ENCODE assay signal across 19 mouse cellular contexts in the genomic region with DNA sequence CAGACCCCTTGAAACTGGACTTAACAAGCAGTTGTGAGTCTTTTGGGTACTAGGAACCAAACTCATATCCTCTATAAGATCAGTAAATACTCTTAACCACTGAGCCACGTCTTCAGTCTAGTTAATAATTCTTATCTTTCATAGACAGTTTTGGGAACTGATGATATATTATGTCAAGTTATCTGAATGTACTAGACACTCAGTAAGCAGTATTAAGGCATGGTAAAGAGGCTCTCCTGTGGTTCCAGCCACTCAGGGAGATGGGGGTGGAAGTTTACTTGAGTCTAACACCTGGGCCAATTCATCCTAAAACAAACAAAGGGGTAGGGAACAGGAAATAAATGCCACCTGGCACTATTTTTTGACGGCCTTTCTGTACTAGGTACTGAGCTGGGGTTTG.
DNase-seq lines count a peak whose midpoint lies in the region; ATAC-seq and TF ChIP-seq lines count a peak whose summit lies in the region.
"Had no signal": no experiment of that assay in that cellular context is flagged by ENCODE, and none has a peak within 500 bp of the region (broad histone marks: within the 10 kb centered on the region; RNA-seq: fewer than 3 reads in every experiment).

No protein-coding gene starts in this region.

- H3K36me3 ChIP-seq in liver, embryonic 11.5 days (ENCODE audit: control insufficient read depth, insufficient read depth, low read length) = no peaks in the 10 kb centered on the region
- no peaks in the 10 kb centered on the region for H3K36me3 ChIP-seq in liver, postnatal 0 days (replicated peaks; ENCODE audit: insufficient read depth, low read length)
- H3K36me3 ChIP-seq in MEL (ENCODE audit: control insufficient read depth in 1 of 2, insufficient read depth in 2 of 2, low read length in 2 of 2) = peaks cover 9 to 20% of the 10 kb centered on the region in 2 experiments
- no peaks in the 10 kb centered on the region for H3K36me3 ChIP-seq in forebrain, embryonic 12.5 days (replicated peaks)
- H3K36me3 ChIP-seq: embryonic facial prominence, embryonic 10.5 days; embryonic facial prominence, embryonic 12.5 days had no signal

- no peak for TF ChIP-seq EP300 in liver, postnatal 0 days (IDR thresholded peaks at IDR 0.05; ENCODE audit: low read depth)
- TF ChIP-seq EP300 in MEL (IDR thresholded peaks at IDR 0.05; ENCODE audit: low read depth in 1 of 2, low read length in 2 of 2) = peak; percentile 57 to 66

- no peaks in the 10 kb centered on the region for H3K27me3 ChIP-seq in liver, embryonic 11.5 days (replicated peaks; ENCODE audit: control insufficient read depth, insufficient read depth, low read length)
- no peaks in the 10 kb centered on the region for H3K27me3 ChIP-seq in liver, postnatal 0 days (ENCODE audit: insufficient read depth, low read length)
- no peaks in the 10 kb centered on the region for H3K27me3 ChIP-seq in MEL (ENCODE audit: control insufficient read depth in 1 of 2, insufficient read depth in 2 of 2, low read length in 2 of 2)
- H3K27me3 ChIP-seq in forebrain, embryonic 12.5 days = no peaks in the 10 kb centered on the region
- H3K27me3 ChIP-seq: embryonic facial prominence, embryonic 12.5 days had no signal

- H3K27ac ChIP-seq in liver, embryonic 11.5 days (ENCODE audit: low read depth, low read length) = no peak overlapping the region
- no peak overlapping the region for H3K27ac ChIP-seq in liver, postnatal 0 days (ENCODE audit: low read depth)
- H3K27ac ChIP-seq in MEL (ENCODE audit: control insufficient read depth, low read depth, low read length) = no peak overlapping the region
- no peak overlapping the region for H3K27ac ChIP-seq in forebrain, embryonic 12.5 days
- H3K27ac ChIP-seq: embryonic facial prominence, embryonic 10.5 days; embryonic facial prominence, embryonic 12.5 days had no signal

- H3K4me3 ChIP-seq in liver, embryonic 11.5 days (ENCODE audit: low read depth, low read length) = no peak overlapping the region
- H3K4me3 ChIP-seq in liver, postnatal 0 days (ENCODE audit: low read depth, low read length) = no peak overlapping the region
- H3K4me3 ChIP-seq in MEL (ENCODE audit: control insufficient read depth in 1 of 2, insufficient read depth in 1 of 2, low read depth in 2 of 2, low read length in 2 of 2) = no peak overlapping the region
- no peak overlapping the region for H3K4me3 ChIP-seq in forebrain, embryonic 12.5 days (replicated peaks)
- H3K4me3 ChIP-seq: embryonic facial prominence, embryonic 10.5 days; embryonic facial prominence, embryonic 12.5 days had no signal

- no peak for DNase-seq in liver, embryonic 11.5 days (ENCODE audit: low spot score)
- DNase-seq in liver, postnatal 0 days = no peak
- peak; percentile 23 for DNase-seq in A20 (ENCODE audit: low read depth, low spot score)
- DNase-seq in MEL (ENCODE audit: low read depth, low spot score) = no peak
- no peak for DNase-seq in kidney, postnatal 14 days
- DNase-seq: adrenal gland, adult 2 months; adrenal gland, postnatal 14 days; adrenal gland, postnatal 36 days; cerebellum, adult 11-12 months; cerebellum, adult 2 months; cerebellum, adult 9-10 months; cerebellum, postnatal 10 days; cerebellum, postnatal 25 days had no signal

- H3K4me1 ChIP-seq in liver, embryonic 11.5 days (replicated peaks; ENCODE audit: control insufficient read depth, insufficient read depth, low read length) = no peaks in the 10 kb centered on the region
- no peaks in the 10 kb centered on the region for H3K4me1 ChIP-seq in liver, postnatal 0 days (ENCODE audit: insufficient read depth)
- peaks cover 10 to 11% of the 10 kb centered on the region in 2 experiments for H3K4me1 ChIP-seq in MEL (ENCODE audit: control insufficient read depth in 1 of 2, insufficient read depth in 2 of 2, low read length in 2 of 2)
- no peaks in the 10 kb centered on the region for H3K4me1 ChIP-seq in forebrain, embryonic 12.5 days
- H3K4me1 ChIP-seq: embryonic facial prominence, embryonic 10.5 days; embryonic facial prominence, embryonic 12.5 days had no signal

- WGBS in liver, embryonic 11.5 days = 45% methylated on average over 2 of the region's 2 CpGs
- WGBS in liver, postnatal 0 days (ENCODE audit: insufficient replicate concordance) = 47% methylated on average over 2 of the region's 2 CpGs
- 81% methylated on average over 2 of the region's 2 CpGs for WGBS in forebrain, embryonic 12.5 days

- no peaks in the 10 kb centered on the region for H3K9me3 ChIP-seq in liver, embryonic 11.5 days (ENCODE audit: control insufficient read depth, low read length)
- H3K9me3 ChIP-seq in liver, postnatal 0 days (ENCODE audit: low read length) = no peaks in the 10 kb centered on the region
- no peaks in the 10 kb centered on the region for H3K9me3 ChIP-seq in MEL (replicated peaks; ENCODE audit: insufficient read depth, low read length)
- no peaks in the 10 kb centered on the region for H3K9me3 ChIP-seq in forebrain, embryonic 12.5 days
- H3K9me3 ChIP-seq: embryonic facial prominence, embryonic 10.5 days; embryonic facial prominence, embryonic 12.5 days had no signal

- H3K79me2 ChIP-seq in MEL (ENCODE audit: control insufficient read depth, insufficient read depth, low read length, poor library complexity) = no peaks in the 10 kb centered on the region; the same call in 1 of the 2 replicates

- TF ChIP-seq POLR2A in MEL (IDR thresholded peaks at IDR 0.05; ENCODE audit: control insufficient read depth in 1 of 2, insufficient read depth in 1 of 2, low read depth in 1 of 2, low read length in 2 of 2, poor library complexity in 1 of 2) = no peak

- no peak for TF ChIP-seq RAD21 in MEL (IDR thresholded peaks at IDR 0.05; ENCODE audit: low read depth, low read length)

- no peak overlapping the region for H3K9ac ChIP-seq in liver, embryonic 11.5 days (ENCODE audit: low read depth, low read length)
- H3K9ac ChIP-seq in liver, postnatal 0 days (replicated peaks) = no peak overlapping the region
- H3K9ac ChIP-seq in MEL (ENCODE audit: control insufficient read depth, low read depth, low read length, poor library complexity, severe bottlenecking) = no peak overlapping the region
- no peak overlapping the region for H3K9ac ChIP-seq in forebrain, embryonic 12.5 days
- H3K9ac ChIP-seq: embryonic facial prominence, embryonic 12.5 days had no signal

- TF ChIP-seq CTCF in liver, postnatal 0 days (IDR thresholded peaks at IDR 0.05; ENCODE audit: low read depth) = no peak
- TF ChIP-seq CTCF in MEL (IDR thresholded peaks at IDR 0.05 in 2 of 3, conservative IDR thresholded peaks at IDR 0.05 in 1 of 3; ENCODE audit: control insufficient read depth in 1 of 3, insufficient read depth in 1 of 3, low read depth in 2 of 3, low read length in 3 of 3, poor library complexity in 1 of 3, severe bottlenecking in 1 of 3) = no peak

- 0 out of 2 replicates have a peak, but pooled peaks have one; percentile 34 for ATAC-seq in liver, embryonic 11.5 days (replicated peaks; ENCODE audit: low FRiP score)
- ATAC-seq in liver, postnatal 0 days = no peak
- ATAC-seq in megakaryocyte-erythroid progenitor cell, adult 5-6 weeks (replicated peaks; ENCODE audit: low FRiP score, low TSS enrichment, poor library complexity, severe bottlenecking) = peak; percentile 70
- no peak for ATAC-seq in forebrain, embryonic 12.5 days (ENCODE audit: low FRiP score)
- ATAC-seq: forebrain, embryonic 14.5 days; forebrain, embryonic 16.5 days had no signal

- no peak overlapping the region for H3K4me2 ChIP-seq in liver, embryonic 11.5 days
- H3K4me2 ChIP-seq in liver, postnatal 0 days (ENCODE audit: low read depth, low read length) = no peak overlapping the region
- H3K4me2 ChIP-seq in forebrain, embryonic 12.5 days = no peak overlapping the region
- H3K4me2 ChIP-seq: embryonic facial prominence, embryonic 12.5 days had no signal

TF ChIP-seq in MEL, 35 proteins besides CTCF, POLR2A, EP300 and RAD21:
- TF ChIP-seq NELFE (IDR thresholded peaks at IDR 0.05; ENCODE audit: low read depth, low read length) (peak; percentile 25; the same call in 1 of the 2 replicates), ELF1 (IDR thresholded peaks at IDR 0.05; ENCODE audit: low read depth, low read length) (no peak), CHD1 (IDR thresholded peaks at IDR 0.05; ENCODE audit: low read depth, low read length) (no peak), KAT2A (conservative IDR thresholded peaks at IDR 0.05; ENCODE audit: low read depth, low read length) (no peak), POLR2AphosphoS5 (IDR thresholded peaks at IDR 0.05; ENCODE audit: borderline replicate concordance, low read depth, low read length) (no peak), ZKSCAN1 (IDR thresholded peaks at IDR 0.05; ENCODE audit: low read depth, low read length) (no peak), UBTF (IDR thresholded peaks at IDR 0.05; ENCODE audit: borderline replicate concordance, insufficient read depth, low read depth, low read length) (no peak), TCF12 (IDR thresholded peaks at IDR 0.05; ENCODE audit: low read depth, low read length) (peak; percentile 55), TBP (IDR thresholded peaks at IDR 0.05; ENCODE audit: low read depth, low read length) (no peak), BHLHE40 (IDR thresholded peaks at IDR 0.05; ENCODE audit: borderline replicate concordance, low read depth, low read length) (no peak), SMC3 (IDR thresholded peaks at IDR 0.05; ENCODE audit: low read depth, low read length) (no peak), MYC (IDR thresholded peaks at IDR 0.05; ENCODE audit: low read depth, low read length) (0 out of 2 replicates have a peak, but pooled peaks have one; percentile 16), ETS1 (IDR thresholded peaks at IDR 0.05; ENCODE audit: low read depth, low read length) (peak; percentile 54; the same call in 1 of the 2 replicates), MAX (IDR thresholded peaks at IDR 0.05; ENCODE audit: low read length) (0 out of 2 replicates have a peak, but pooled peaks have one; percentile 23), GATA1 (IDR thresholded peaks at IDR 0.05; ENCODE audit: low read depth, low read length) (peak; percentile 41)
TF ChIP-seq in MEL: peak in this region for 6.

Comparison
In these comparisons a context has a peak if more than half of its experiments do, and no peak if none do; other contexts are left out.
1. ATAC-seq: peak in liver, embryonic 11.5 days (single experiment) and megakaryocyte-erythroid progenitor cell, adult 5-6 weeks (single experiment); none in liver, postnatal 0 days (single experiment) and forebrain, embryonic 12.5 days (single experiment).